Mouse (Mus musculus): ENCODE results near the gene Nt5c3b. TPM values are rescaled to one million over a fixed set of nuclear protein-coding genes. Genes with fewer than 3 reads are reported as not detected.
A peak's percentile ranks its signal among the peaks of the same experiment; 100 is the strongest.

Nt5c3b gene
- polyA plus RNA-seq, 1 experiment from 2014 or later, result 94.2 TPM

- H3K4me3 ChIP-seq (replicated peaks), result 0 out of 2 replicates have a peak overlapping the region, but pooled peaks have one; percentile 2
Measured at GRCm38 (mm10) chr11:100386586-100386985, 55.0 kb downstream of the Nt5c3b start.

DNA sequence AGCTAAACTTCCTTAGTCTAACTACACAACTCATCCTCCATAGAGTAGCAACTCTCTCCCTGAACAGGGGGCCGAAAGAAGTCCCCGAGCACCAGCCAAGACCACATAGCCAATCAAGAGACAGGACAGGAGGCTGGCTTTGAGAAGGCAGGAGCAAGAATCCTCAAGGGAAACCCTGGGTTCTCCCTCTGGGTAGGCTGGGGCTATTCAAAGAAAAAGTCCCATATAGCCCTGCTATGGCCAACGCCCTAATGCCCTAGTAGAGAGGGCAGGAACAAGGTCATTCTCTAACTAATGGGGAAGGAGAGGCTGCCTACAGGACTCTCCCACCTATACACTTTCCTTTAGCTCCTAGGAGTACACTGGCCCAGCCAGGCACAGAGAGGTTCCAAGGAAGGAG is 56.6 kb downstream of the Nt5c3b start:
- Histone ChIP-seq H3K4me1 (replicated peaks) (peaks cover 45% of the 10 kb centered on the region), H3K4me2 (replicated peaks) (no peak overlapping the region), H3K9me3 (no peaks in the 10 kb centered on the region), H3K36me3 (peaks cover 34% of the 10 kb centered on the region), H3K27ac (no peak overlapping the region), H3K4me3 (replicated peaks) (no peak overlapping the region), H3K9ac (no peak overlapping the region), H3K27me3 (replicated peaks) (no peaks in the 10 kb centered on the region)
- 91% methylated on average over 3 of the region's 3 CpGs for WGBS
- no peak for ATAC-seq

More at GRCm38 (mm10) chr11:100386586-100386985, 55.0 kb downstream of the Nt5c3b start:
- Histone ChIP-seq H3K27ac (peak overlapping the region; percentile 73), H3K27me3 (replicated peaks) (no peaks in the 10 kb centered on the region), H3K9ac (no peak overlapping the region), H3K36me3 (peaks cover 27% of the 10 kb centered on the region), H3K4me1 (replicated peaks) (peaks cover 60% of the 10 kb centered on the region), H3K9me3 (no peaks in the 10 kb centered on the region), H3K4me2 (replicated peaks) (peak overlapping the region; percentile 45)
- 41% methylated on average over 5 of the region's 5 CpGs for WGBS
- ATAC-seq, result peak; percentile 86

- Histone ChIP-seq H3K27ac (no peak overlapping the region), H3K36me3 (peaks cover 46% of the 10 kb centered on the region), H3K4me3 (replicated peaks) (no peak overlapping the region), H3K4me1 (replicated peaks) (peaks cover 22% of the 10 kb centered on the region), H3K9me3 (no peaks in the 10 kb centered on the region), H3K9ac (no peak overlapping the region), H3K4me2 (replicated peaks) (no peak overlapping the region), H3K27me3 (replicated peaks) (no peaks in the 10 kb centered on the region)
- 87% methylated on average over 6 of the region's 6 CpGs for WGBS
- ATAC-seq, result no peak
Measured at GRCm38 (mm10) chr11:100382682-100383081, 58.9 kb downstream of the Nt5c3b start.

DNA sequence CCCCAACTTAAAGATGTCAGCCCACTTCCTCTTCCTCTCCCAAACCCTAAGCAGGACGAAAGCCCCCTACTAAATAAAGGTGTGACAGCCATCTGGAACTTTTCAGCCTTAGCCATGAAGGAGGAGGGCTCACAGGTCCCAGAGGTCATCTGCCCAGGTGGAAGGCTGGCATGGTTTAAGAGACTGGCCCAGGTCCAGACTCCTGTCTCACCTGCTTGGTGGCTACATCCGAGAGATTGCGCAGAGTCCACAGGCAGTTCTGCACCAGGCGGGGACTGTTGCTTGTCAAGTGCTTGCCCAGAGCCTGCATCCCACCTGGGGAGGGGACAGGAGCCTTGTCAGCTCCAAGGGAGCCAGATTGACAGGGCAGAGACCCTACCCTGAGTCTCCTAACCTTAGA is 62.3 kb downstream of the Nt5c3b start:
- H3K9me3 ChIP-seq, result no peaks in the 10 kb centered on the region
- no peak overlapping the region for H3K27ac ChIP-seq
- no peaks in the 10 kb centered on the region for H3K4me1 ChIP-seq (replicated peaks)
- 81% methylated on average over 4 of the region's 4 CpGs for WGBS
- no peaks in the 10 kb centered on the region for H3K27me3 ChIP-seq (replicated peaks)
- H3K9ac ChIP-seq, result no peak overlapping the region
- no peak for ATAC-seq
- no peak overlapping the region for H3K4me2 ChIP-seq (replicated peaks)
- H3K36me3 ChIP-seq, result peaks cover 52% of the 10 kb centered on the region
- H3K4me3 ChIP-seq (replicated peaks), result no peak overlapping the region

GRCm38 (mm10) chr11:100378446-100378845 is 63.2 kb downstream of the Nt5c3b start:
- WGBS, result 96% methylated on average over 5 of the region's 5 CpGs

DNA sequence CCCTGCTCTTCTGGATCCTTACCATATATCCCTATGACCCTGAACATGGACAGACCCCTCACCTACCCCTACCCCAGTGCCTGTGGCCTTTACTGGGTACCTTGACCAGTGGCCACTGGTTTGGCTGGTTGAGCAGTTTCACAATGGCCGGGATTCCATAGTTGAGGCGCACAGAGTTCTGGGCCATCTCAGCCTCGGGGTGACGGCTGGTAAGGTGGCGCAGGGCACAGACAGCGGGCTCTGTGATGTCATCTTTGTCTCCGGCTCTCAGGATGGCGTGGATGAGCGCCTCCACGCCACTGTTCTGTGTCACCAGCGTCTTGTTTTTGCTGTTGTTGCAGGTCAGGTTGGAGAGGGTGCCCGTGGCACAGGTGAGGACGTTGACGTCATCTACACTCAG is 63.6 kb downstream of the Nt5c3b start:
- Histone ChIP-seq H3K4me3 (replicated peaks) (no peak overlapping the region), H3K27ac (no peak overlapping the region), H3K36me3 (peaks cover 56% of the 10 kb centered on the region), H3K9ac (no peak overlapping the region), H3K4me2 (replicated peaks) (no peak overlapping the region), H3K9me3 (no peaks in the 10 kb centered on the region), H3K4me1 (replicated peaks) (no peaks in the 10 kb centered on the region), H3K27me3 (replicated peaks) (no peaks in the 10 kb centered on the region)
- WGBS, result 96% methylated on average over 14 of the region's 14 CpGs
- no peak for ATAC-seq

More at GRCm38 (mm10) chr11:100378446-100378845, 63.2 kb downstream of the Nt5c3b start:
- Histone ChIP-seq H3K4me1 (replicated peaks) (no peaks in the 10 kb centered on the region), H3K4me3 (replicated peaks) (no peak overlapping the region), H3K9me3 (no peaks in the 10 kb centered on the region), H3K27ac (no peak overlapping the region), H3K4me2 (replicated peaks) (no peak overlapping the region), H3K27me3 (replicated peaks) (no peaks in the 10 kb centered on the region), H3K36me3 (peaks cover 57% of the 10 kb centered on the region), H3K9ac (no peak overlapping the region)
- ATAC-seq, result no peak

DNA sequence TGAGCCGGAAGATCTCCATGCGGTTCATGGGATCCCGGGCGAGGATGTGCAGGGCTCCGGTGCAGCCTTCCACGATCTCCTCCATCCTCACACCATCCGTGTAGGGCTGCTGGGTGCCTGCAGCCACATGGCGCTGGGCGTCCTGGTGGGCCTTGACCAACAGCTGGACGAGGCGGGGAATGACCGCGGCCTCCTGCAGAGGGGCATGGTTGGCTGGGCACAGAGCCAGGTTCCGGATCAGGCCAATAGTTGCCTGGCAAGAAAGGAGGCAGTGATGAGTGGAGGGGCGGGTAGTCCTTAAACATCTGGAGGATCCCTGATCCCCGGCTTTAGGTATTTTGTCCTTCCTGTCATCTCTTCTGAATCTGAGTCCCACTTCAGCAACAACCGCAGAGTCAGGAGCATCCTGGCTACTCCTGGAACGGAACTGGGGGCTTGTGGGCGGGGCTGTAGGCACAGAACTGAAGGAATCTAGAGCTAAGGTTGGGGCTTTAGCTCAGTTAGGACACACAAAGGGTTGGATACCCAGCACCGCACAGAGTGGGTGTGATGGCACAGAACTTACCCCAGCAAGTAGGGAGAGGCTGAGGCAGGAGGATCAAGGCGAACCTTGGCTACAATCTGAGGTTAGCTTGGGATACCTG is 64.7 kb downstream of the Nt5c3b start:
- Histone ChIP-seq H3K36me3 (peaks cover 56% of the 10 kb centered on the region), H3K9ac (no peak overlapping the region), H3K27me3 (replicated peaks) (no peaks in the 10 kb centered on the region), H3K4me3 (replicated peaks) (no peak overlapping the region), H3K9me3 (no peaks in the 10 kb centered on the region), H3K4me1 (replicated peaks) (no peaks in the 10 kb centered on the region), H3K27ac (no peak overlapping the region), H3K4me2 (replicated peaks) (no peak overlapping the region)
- WGBS, result 92% methylated on average over 21 of the region's 21 CpGs
- ATAC-seq, result no peak

DNA sequence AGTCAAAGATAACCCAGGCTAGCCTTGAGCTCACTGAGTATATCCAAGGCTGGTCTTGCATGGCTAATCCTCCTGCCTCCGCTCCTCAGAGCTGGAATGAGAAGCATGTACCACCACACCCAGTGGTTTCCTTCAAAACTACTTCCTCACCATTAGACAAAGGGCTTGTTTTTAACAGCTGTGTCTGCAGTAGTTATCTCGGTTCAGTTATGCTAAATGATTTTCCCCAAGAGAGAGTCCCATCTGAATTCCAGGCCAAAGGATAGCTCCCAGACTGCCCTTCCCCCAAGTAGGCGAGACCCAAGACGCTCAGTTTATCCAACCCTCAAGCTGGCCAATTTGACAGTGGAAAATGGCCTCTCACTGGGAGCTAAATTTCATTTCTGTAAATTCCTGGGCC is 65.6 kb downstream of the Nt5c3b start:
- Histone ChIP-seq H3K9ac (no peak overlapping the region), H3K27ac (no peak overlapping the region), H3K27me3 (replicated peaks) (no peaks in the 10 kb centered on the region), H3K4me3 (replicated peaks) (no peak overlapping the region), H3K4me2 (replicated peaks) (no peak overlapping the region), H3K9me3 (no peaks in the 10 kb centered on the region), H3K36me3 (peaks cover 60% of the 10 kb centered on the region), H3K4me1 (replicated peaks) (no peaks in the 10 kb centered on the region)
- 79% methylated on average over 4 of the region's 4 CpGs for WGBS
- no peak for ATAC-seq

DNA sequence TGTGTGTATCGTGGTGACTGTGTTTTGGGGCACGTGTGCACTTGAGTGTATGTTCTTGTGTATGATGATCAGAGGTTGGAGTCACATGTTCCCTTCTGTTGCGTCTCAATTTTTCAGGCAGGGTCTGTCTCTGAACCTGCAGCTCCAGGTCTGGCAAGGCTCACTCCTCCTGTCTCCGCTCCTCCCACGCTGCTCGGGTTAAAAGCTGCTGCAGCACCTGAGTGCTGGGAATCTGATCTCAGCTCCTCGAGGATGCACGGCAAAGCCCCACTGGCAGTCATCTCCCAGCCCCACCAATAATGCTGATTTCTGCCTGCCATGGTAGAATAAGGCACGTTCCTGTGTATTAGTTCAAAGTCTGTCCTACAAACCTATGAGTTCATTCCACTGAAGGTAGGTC is 66.5 kb downstream of the Nt5c3b start:
- H3K27me3 ChIP-seq (replicated peaks), result no peaks in the 10 kb centered on the region
- H3K9me3 ChIP-seq, result no peaks in the 10 kb centered on the region
- no peaks in the 10 kb centered on the region for H3K4me1 ChIP-seq (replicated peaks)
- H3K4me2 ChIP-seq (replicated peaks), result no peak overlapping the region
- no peak overlapping the region for H3K27ac ChIP-seq
- no peak for ATAC-seq
- H3K4me3 ChIP-seq (replicated peaks), result no peak overlapping the region
- H3K36me3 ChIP-seq, result peaks cover 60% of the 10 kb centered on the region
- no peak overlapping the region for H3K9ac ChIP-seq
- WGBS, result 91% methylated on average over 9 of the region's 9 CpGs

Other genes with a start within 250 kb of the Nt5c3b start
- not detected in 2 replicates for gene Krt9, start 248.6 kb downstream of the Nt5c3b start, polyA plus RNA-seq (2015; fragmentation: Nextera tagmentation; extraction: Ambion mirVana)
- gene Krt14, start 234.3 kb downstream of the Nt5c3b start, polyA plus RNA-seq (2015; fragmentation: Nextera tagmentation; extraction: Ambion mirVana), result 8.6 and 9.6 TPM in 2 replicates
- gene Krt16, start 192.9 kb downstream of the Nt5c3b start, polyA plus RNA-seq (2015; fragmentation: Nextera tagmentation; extraction: Ambion mirVana), result not detected in 2 replicates
- 11.6 and 12.7 TPM in 2 replicates for gene Krt17, start 180.8 kb downstream of the Nt5c3b start, polyA plus RNA-seq (2015; fragmentation: Nextera tagmentation; extraction: Ambion mirVana)
- gene Krt42, start 171.9 kb downstream of the Nt5c3b start, polyA plus RNA-seq (2015; fragmentation: Nextera tagmentation; extraction: Ambion mirVana), result not detected in 2 replicates
- 1,793 and 1,952 TPM in 2 replicates for gene Eif1, start 121.9 kb downstream of the Nt5c3b start, polyA plus RNA-seq (2015; fragmentation: Nextera tagmentation; extraction: Ambion mirVana)
- 2.1 and 2.4 TPM in 2 replicates for gene Gast, start 107.4 kb downstream of the Nt5c3b start, polyA plus RNA-seq (2015; fragmentation: Nextera tagmentation; extraction: Ambion mirVana)
- 13.9 and 15.5 TPM in 2 replicates for gene Hap1, start 85.7 kb downstream of the Nt5c3b start, polyA plus RNA-seq (2015; fragmentation: Nextera tagmentation; extraction: Ambion mirVana)
- gene Jup, start 44.0 kb downstream of the Nt5c3b start, polyA plus RNA-seq (2015; fragmentation: Nextera tagmentation; extraction: Ambion mirVana), result 133 and 139 TPM in 2 replicates
- gene P3h4, start 27.0 kb downstream of the Nt5c3b start, polyA plus RNA-seq (2015; fragmentation: Nextera tagmentation; extraction: Ambion mirVana), result 44.1 and 45.4 TPM in 2 replicates
- 84.2 and 86.6 TPM in 2 replicates for gene Fkbp10, start 26.1 kb downstream of the Nt5c3b start, polyA plus RNA-seq (2015; fragmentation: Nextera tagmentation; extraction: Ambion mirVana)
- 0.35 and 0.47 TPM in 2 replicates for gene Klhl10, start 109 bp upstream of the Nt5c3b start, polyA plus RNA-seq (2015; fragmentation: Nextera tagmentation; extraction: Ambion mirVana)
- gene Klhl11, start 30.9 kb upstream of the Nt5c3b start, polyA plus RNA-seq (2015; fragmentation: Nextera tagmentation; extraction: Ambion mirVana), result 5.7 and 5.9 TPM in 2 replicates
- gene Acly, start 86.2 kb upstream of the Nt5c3b start, polyA plus RNA-seq (2015; fragmentation: Nextera tagmentation; extraction: Ambion mirVana), result 146 and 153 TPM in 2 replicates
- 0.19 and 0.20 TPM in 2 replicates for gene Ttc25, start 103.8 kb upstream of the Nt5c3b start, polyA plus RNA-seq (2015; fragmentation: Nextera tagmentation; extraction: Ambion mirVana)
- gene Cnp, start 133.1 kb upstream of the Nt5c3b start, polyA plus RNA-seq (2015; fragmentation: Nextera tagmentation; extraction: Ambion mirVana), result 32.1 and 34.4 TPM in 2 replicates
- 57.6 and 65.0 TPM in 2 replicates for gene Nkiras2, start 177.4 kb upstream of the Nt5c3b start, polyA plus RNA-seq (2015; fragmentation: Nextera tagmentation; extraction: Ambion mirVana)
- 188 TPM in 2 replicates for gene Dnajc7, start 178.4 kb upstream of the Nt5c3b start, polyA plus RNA-seq (2015; fragmentation: Nextera tagmentation; extraction: Ambion mirVana)

All from intestine, embryonic 15.5 days (tissue).